Mouse (Mus musculus): Measurements from ENCODE around the gene Eif1. TPM values are rescaled to one million over a fixed set of nuclear protein-coding genes. Genes with fewer than 3 reads are reported as not detected.
"Not testable (repeated sequence)": the region's sequence is repeated elsewhere in the genome, so short reads cannot be mapped to it uniquely, and the experiment has no call there.

Eif1 gene
- total RNA-seq, 2 experiments from 2014 or later = 1,490 to 1,592 TPM

DNA sequence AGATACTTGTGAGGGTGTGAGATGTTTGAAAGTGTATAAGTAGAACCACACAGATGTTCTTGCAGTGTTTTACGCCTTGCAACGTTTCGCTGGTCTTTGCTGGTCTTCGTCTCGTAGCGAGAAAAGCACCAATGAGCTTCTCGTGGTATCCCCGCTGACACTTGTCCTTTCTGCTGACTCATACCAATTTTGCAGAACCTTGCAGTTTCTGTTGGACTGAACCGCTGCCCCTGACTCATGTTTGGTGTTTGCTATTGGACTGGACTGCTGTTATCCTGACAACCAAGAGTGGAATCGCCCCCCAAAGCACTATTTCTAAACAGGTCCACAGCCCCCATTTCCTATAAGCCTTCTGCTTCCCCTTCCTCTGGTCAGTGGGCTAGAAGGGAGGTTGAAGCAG is 24.6 kb downstream of the Eif1 start:
- DNase-seq (ENCODE audit: low spot score) = no peak

DNA sequence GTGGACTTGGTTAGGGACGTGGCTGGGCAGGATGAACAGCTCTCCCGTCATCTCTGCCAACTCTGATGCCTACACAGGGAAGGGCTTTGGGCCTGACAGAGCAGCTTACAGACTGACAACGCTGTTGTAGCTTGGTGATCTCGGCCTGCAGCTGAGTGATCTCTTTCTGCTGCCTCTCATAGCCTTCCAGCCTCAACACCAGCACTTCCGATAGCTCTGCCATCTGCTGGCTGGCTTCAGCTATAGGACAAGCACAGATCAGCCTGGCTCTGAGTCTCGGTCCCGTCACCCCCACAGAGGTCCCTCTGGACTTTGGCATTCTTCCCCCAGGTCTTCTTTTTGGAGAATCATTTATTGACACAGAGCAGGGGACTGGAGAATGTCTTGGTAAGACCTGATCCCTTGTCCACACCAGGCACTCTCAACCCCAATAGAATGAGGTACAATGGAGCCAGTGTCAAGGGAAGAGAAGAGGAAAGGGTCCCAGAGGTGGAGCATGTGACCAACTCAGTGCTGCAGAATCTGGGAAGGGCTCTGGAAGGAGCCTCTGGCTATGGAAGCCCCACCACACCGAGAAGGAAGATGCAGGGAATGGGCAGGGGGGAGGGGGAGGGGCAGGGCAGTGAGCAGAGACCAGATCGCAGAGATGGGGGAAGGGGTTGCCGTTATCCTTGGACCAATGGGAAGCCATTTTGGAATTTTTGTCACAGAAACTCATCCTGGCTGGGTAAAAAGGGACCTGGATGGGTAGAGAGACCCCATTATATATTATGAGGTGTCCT is 32.6 kb downstream of the Eif1 start:
- DNase-seq (ENCODE audit: low spot score) = no peak

DNA sequence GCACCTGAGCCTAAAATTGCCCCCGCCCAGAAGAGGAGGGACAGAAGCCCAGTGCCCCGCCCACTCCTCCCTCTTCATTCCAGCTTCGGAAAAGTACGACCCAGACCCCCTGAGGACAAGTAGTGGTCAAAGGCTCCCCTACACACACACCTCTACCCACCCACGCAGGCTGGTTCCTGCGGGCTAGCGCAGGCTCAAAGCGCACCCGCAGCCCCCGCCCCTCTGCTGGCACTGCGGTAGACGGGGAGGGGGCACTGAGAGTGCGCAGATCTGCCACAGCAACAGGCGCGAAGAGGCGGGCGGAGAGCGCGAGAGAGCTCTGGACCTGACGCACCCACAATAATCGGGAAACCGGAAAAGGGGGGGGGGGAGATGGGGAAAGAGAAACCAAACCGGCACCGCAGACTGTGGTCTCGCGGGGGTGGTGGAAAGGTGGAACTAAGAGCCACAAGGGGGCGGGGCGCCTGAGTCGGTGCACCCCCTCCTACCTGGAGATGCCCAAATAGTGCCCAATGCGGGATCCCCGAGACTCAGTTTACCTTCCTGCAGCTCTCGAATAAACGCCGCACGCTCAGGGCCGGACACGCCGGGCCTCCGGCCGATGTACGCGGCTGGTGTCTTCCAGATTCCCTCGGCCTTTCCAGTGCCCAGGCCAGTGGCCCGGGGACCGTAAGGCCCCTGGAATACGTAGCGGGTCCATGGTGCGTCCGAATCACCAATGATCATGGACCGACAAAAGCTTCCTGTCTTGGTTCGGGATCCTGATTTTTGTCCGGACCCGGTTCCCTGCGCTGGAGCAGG is 35.7 kb downstream of the Eif1 start:
- peak; percentile 12 for DNase-seq (ENCODE audit: low spot score)

- peak; percentile 55 for DNase-seq (ENCODE audit: low spot score)
These were observed 36.5 kb downstream of the Eif1 start, which contains the start of gene Hap1 for GRCm38 (mm10) chr11:100355972-100356818. Hap1 (minus strand) TSS chr11:100356128.

GRCm38 (mm10) chr11:100356819-100357211 is 37.1 kb downstream of the Eif1 start:
- DNase-seq (ENCODE audit: low spot score) = no peak

DNA sequence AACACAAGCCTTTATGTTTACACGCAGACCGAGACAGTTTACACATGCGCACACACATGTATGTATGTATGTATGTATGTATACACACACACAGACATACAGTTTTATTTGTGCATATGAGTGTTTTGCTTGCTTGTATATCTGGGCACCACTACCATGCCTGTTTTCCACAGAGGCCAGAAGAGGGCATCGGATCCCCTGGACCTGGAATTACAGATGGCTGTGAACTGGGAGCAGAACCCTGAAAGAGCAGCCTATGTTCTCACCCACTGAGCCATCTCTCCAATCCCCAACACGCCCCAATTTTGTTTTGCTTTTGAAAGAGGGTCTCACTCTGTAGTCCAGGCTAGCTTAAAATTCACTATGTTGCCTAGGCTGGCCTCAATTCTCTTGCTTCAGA is 37.7 kb downstream of the Eif1 start:
- DNase-seq (ENCODE audit: low spot score) = no peak

GRCm38 (mm10) chr11:100360175-100360574 is 40.5 kb downstream of the Eif1 start:
- no peak for DNase-seq (ENCODE audit: low spot score)

DNA sequence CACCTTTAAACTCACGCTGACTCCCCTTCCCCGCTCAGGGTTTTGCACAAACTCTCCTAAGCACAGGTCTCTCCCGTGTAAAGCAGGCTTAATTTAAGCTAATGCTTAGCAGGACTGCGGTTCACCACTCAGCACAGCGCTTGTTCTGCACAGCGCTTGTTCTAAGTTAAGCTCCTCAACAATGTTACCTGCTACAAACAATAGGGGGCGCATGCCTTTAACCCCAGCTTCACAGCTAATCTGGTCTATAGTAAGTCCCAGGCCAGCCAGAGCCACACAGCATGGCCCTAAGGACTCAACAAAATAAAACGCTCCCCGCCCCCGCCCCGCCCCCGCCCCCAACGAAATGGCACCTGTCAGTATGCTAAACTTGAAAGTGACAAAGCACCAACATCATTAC is 41.4 kb downstream of the Eif1 start:
- DNase-seq (ENCODE audit: low spot score) = not testable (repeated sequence)

- DNase-seq (ENCODE audit: low spot score) = peak; percentile 82
These were observed 42.7 kb downstream of the Eif1 start for GRCm38 (mm10) chr11:100362209-100362978.

DNA sequence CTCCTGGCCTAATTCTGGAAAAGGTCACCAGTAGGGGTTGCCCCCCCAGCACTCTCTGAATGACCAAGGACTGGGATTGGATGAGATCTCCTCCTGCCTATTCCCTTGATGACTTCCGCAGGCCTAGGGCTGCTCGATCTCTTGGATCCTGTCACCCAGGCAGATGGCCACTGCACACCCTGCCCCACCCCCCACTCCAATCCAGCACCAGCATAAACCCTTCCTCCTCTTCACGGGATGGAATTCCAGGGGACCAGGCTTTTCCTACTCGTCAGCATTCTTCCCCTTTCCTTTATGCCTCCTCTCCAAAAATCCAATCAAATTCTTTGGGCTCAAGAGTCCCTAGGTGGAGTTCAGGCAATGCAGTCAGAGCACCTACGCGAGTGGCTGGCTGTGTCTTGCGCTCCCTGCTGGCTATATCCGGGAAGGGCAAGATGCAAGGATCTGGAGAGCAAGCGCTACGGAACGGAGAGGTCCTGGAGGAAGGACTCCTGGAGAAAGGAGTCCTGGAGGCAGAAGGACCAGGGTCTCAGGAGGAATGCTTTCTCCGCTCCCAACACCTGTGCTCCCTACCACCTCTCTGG is 43.4 kb downstream of the Eif1 start:
- DNase-seq (ENCODE audit: low spot score) = peak; percentile 68

- no peak for DNase-seq (ENCODE audit: low spot score)
These were observed 49.5 kb downstream of the Eif1 start for GRCm38 (mm10) chr11:100369145-100369544.

GRCm38 (mm10) chr11:100369822-100370221 is 50.1 kb downstream of the Eif1 start:
- DNase-seq (ENCODE audit: low spot score) = no peak

Other genes with a start within 250 kb of the Eif1 start
- not detected for gene Krt32, start 231.7 kb upstream of the Eif1 start, total RNA-seq (2021)
- not detected for gene Krt35, start 223.6 kb upstream of the Eif1 start, total RNA-seq (2021)
- not detected for gene Krt36, start 214.3 kb upstream of the Eif1 start, total RNA-seq (2021)
- gene Krt13, start 198.3 kb upstream of the Eif1 start, total RNA-seq (2021) = not detected
- not detected for gene Krt15, start 184.0 kb upstream of the Eif1 start, total RNA-seq (2021)
- gene Krt19, start 171.2 kb upstream of the Eif1 start, total RNA-seq (2021) = under 1 TPM; 0.37 to 0.57 TPM
- gene Krt9, start 126.6 kb upstream of the Eif1 start, total RNA-seq (2021) = not detected
- not detected for gene Krt14, start 112.3 kb upstream of the Eif1 start, total RNA-seq (2021)
- not detected for gene Krt16, start 71.0 kb upstream of the Eif1 start, total RNA-seq (2021)
- under 1 TPM in 1 of 2 experiments, not detected in 1; 0.14 TPM for gene Krt17, start 58.9 kb upstream of the Eif1 start, total RNA-seq (2021)
- not detected for gene Krt42, start 50.0 kb upstream of the Eif1 start, total RNA-seq (2021)
- gene Gast, start 14.5 kb downstream of the Eif1 start, total RNA-seq (2021) = not detected
- under 1 TPM; 0.26 to 0.53 TPM for gene Hap1, start 36.2 kb downstream of the Eif1 start, total RNA-seq (2021)
- 10 to 100 TPM; 73.4 to 81.3 TPM for gene Jup, start 77.9 kb downstream of the Eif1 start, total RNA-seq (2021)
- 1 to 10 TPM; 1.6 to 3.2 TPM for gene P3h4, start 95.0 kb downstream of the Eif1 start, total RNA-seq (2021)
- gene Fkbp10, start 95.8 kb downstream of the Eif1 start, total RNA-seq (2021) = 1 to 10 TPM; 1.9 to 2.6 TPM
- gene Nt5c3b, start 121.9 kb downstream of the Eif1 start, total RNA-seq (2021) = 1 to 10 TPM; 7.7 to 8.3 TPM
- under 1 TPM; 0.25 to 0.28 TPM for gene Klhl10, start 122.0 kb downstream of the Eif1 start, total RNA-seq (2021)
- gene Klhl11, start 152.9 kb downstream of the Eif1 start, total RNA-seq (2021) = 1 to 10 TPM; 2.7 to 4.2 TPM
- 10 to 100 TPM in 1 of 2 experiments, 1 to 10 TPM in 1; 9.5 to 12.2 TPM for gene Acly, start 208.1 kb downstream of the Eif1 start, total RNA-seq (2021)
- gene Ttc25, start 225.7 kb downstream of the Eif1 start, total RNA-seq (2021) = under 1 TPM; 0.33 to 0.48 TPM

Data from gastrocnemius, adult 18-20 months (tissue).